9 mouse cellular contexts compared by ENCODE assay signal in the genomic region with DNA sequence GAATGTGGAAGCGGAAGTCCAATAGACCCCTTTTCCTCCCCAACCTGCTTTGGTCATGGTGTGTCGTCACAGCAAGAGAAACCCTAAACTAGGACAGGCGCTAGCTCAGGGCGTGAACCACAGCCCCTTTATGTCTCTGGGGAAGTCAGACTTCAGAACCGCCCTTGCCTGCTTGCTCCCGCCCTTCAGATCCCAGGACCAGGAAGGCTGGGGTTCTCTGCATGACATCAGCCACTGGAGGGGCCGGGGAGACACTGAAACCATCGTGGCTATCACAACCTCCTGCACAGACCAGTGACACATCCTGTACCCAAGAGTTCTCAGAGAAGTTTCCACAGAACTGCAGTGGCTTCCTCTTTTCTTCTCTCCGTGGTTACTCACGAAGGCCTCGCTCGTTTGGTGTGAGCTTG. TPM values are rescaled to one million over a fixed set of nuclear protein-coding genes. Genes with fewer than 3 reads are reported as not detected.
DNase-seq lines count a peak whose midpoint lies in the region; ATAC-seq and TF ChIP-seq lines count a peak whose summit lies in the region.
"Had no signal": no experiment of that assay in that cellular context is flagged by ENCODE, and none has a peak within 500 bp of the region (broad histone marks: within the 10 kb centered on the region; RNA-seq: fewer than 3 reads in every experiment).

No protein-coding gene starts in this region.

- peak; percentile 28 for DNase-seq in kidney, adult 11 months
- no peak for DNase-seq in kidney, postnatal 14 days
- DNase-seq in heart, postnatal 0 days (ENCODE audit: low spot score), result no peak
- peak; percentile 82 for DNase-seq in lung, postnatal 36 days
- DNase-seq in thymus, adult 2 months, result peak; percentile 59
- DNase-seq in left cerebral cortex, postnatal 25 days (ENCODE audit: low spot score in 2 of 2), result no peak
- DNase-seq in cerebellum, adult 11 months, result no peak
- DNase-seq in cerebellum, postnatal 10 days, result no peak

- no peaks in the 10 kb centered on the region for H3K4me1 ChIP-seq in heart, postnatal 0 days (ENCODE audit: control insufficient read depth, insufficient read depth)
- H3K4me1 ChIP-seq in thymus, adult 2 months (replicated peaks; ENCODE audit: control insufficient read depth, insufficient read depth, low read length), result peaks cover 24% of the 10 kb centered on the region
- H3K4me1 ChIP-seq: hindbrain, embryonic 12.5 days had no signal

- 0 out of 2 replicates have a peak, but pooled peaks have one; percentile 26 for TF ChIP-seq POLR2A in thymus, adult 2 months (IDR thresholded peaks at IDR 0.05; ENCODE audit: control insufficient read depth, extremely low read depth, insufficient read depth, low read length, poor library complexity)

- H3K9ac ChIP-seq in heart, postnatal 0 days (replicated peaks; ENCODE audit: low read depth, low read length), result no peak overlapping the region
- H3K9ac ChIP-seq: hindbrain, embryonic 12.5 days had no signal

- no peak for TF ChIP-seq CTCF in heart, postnatal 0 days (IDR thresholded peaks at IDR 0.05; ENCODE audit: low read depth)
- no peak for TF ChIP-seq CTCF in thymus, adult 2 months (IDR thresholded peaks at IDR 0.05; ENCODE audit: borderline replicate concordance, control insufficient read depth, extremely low read depth, insufficient read depth, low read length, poor library complexity)

- H3K27me3 ChIP-seq in heart, postnatal 0 days (ENCODE audit: control insufficient read depth, insufficient read depth, low read length), result no peaks in the 10 kb centered on the region
- no peaks in the 10 kb centered on the region for H3K27me3 ChIP-seq in thymus, adult 2 months (ENCODE audit: control insufficient read depth, insufficient read depth, low read length)
- H3K27me3 ChIP-seq: hindbrain, embryonic 12.5 days had no signal

- 0 out of 2 replicates have a peak, but pooled peaks have one; percentile 24 for ATAC-seq in heart, postnatal 0 days (ENCODE audit: insufficient read depth, low read depth)

- H3K27ac ChIP-seq in heart, postnatal 0 days (ENCODE audit: low read depth), result peak overlapping the region; percentile 32; the same call in 1 of the 2 replicates
- peak overlapping the region; percentile 84 for H3K27ac ChIP-seq in thymus, adult 2 months (ENCODE audit: control insufficient read depth, insufficient read depth, low read length)
- H3K27ac ChIP-seq: hindbrain, embryonic 12.5 days had no signal

- no peaks in the 10 kb centered on the region for H3K9me3 ChIP-seq in heart, postnatal 0 days (replicated peaks; ENCODE audit: control insufficient read depth, low read length)
- H3K9me3 ChIP-seq: hindbrain, embryonic 12.5 days had no signal

- no peaks in the 10 kb centered on the region for H3K36me3 ChIP-seq in heart, postnatal 0 days (replicated peaks; ENCODE audit: control insufficient read depth, insufficient read depth, low read length)
- no peaks in the 10 kb centered on the region for H3K36me3 ChIP-seq in thymus, adult 2 months (ENCODE audit: control insufficient read depth, insufficient read depth, low read length)
- H3K36me3 ChIP-seq: hindbrain, embryonic 12.5 days had no signal

- no peak overlapping the region for H3K4me3 ChIP-seq in heart, postnatal 0 days (ENCODE audit: low read depth, low read length)
- peak overlapping the region; percentile 4; the same call in 1 of the 2 replicates for H3K4me3 ChIP-seq in thymus, adult 2 months (ENCODE audit: control insufficient read depth, insufficient read depth, low read length)
- H3K4me3 ChIP-seq: hindbrain, embryonic 12.5 days had no signal

- intact Hi-C loops in left cerebral cortex, postnatal 25 days (cut with DNase I), result no loop called here

- no peak overlapping the region for H3K4me2 ChIP-seq in heart, postnatal 0 days (ENCODE audit: low read depth, low read length)
- H3K4me2 ChIP-seq: hindbrain, embryonic 12.5 days had no signal

- 68% methylated on average over 12 of the region's 12 CpGs for WGBS in heart, postnatal 0 days
- WGBS in thymus, adult 2 months, result 6% methylated on average over 12 of the region's 12 CpGs

- no peak for TF ChIP-seq EP300 in heart, postnatal 0 days (IDR thresholded peaks at IDR 0.05; ENCODE audit: low read depth)

RNA-seq across cellular contexts. Expression of a gene that starts 16.2 kb away (rescaled TPM):
- total RNA-seq in heart, postnatal 0 days (2014; rRNA removed; ENCODE audit: low replicate concordance), result 16.4 and 16.8 TPM in 2 replicates
- polyA plus RNA-seq in heart, postnatal 0 days (2015; fragmentation: Nextera tagmentation; extraction: Ambion mirVana), result 19.1 and 21.8 TPM in 2 replicates
- polyA plus RNA-seq in thymus, adult 2 months (2012; rRNA removed), result 94.3 and 107 TPM in 2 replicates
- total RNA-seq in left cerebral cortex, postnatal 25 days (2021), result 1 to 10 TPM; 8.2 to 9.1 TPM

RNA-seq across cellular contexts. Expression of a gene that starts 34.9 kb away (rescaled TPM):
- 28.2 and 36.9 TPM in 2 replicates for total RNA-seq in heart, postnatal 0 days (2014; rRNA removed; ENCODE audit: low replicate concordance)
- 23.6 and 23.9 TPM in 2 replicates for polyA plus RNA-seq in heart, postnatal 0 days (2015; fragmentation: Nextera tagmentation; extraction: Ambion mirVana)
- polyA plus RNA-seq in thymus, adult 2 months (2012; rRNA removed), result 43.4 and 45.7 TPM in 2 replicates
- total RNA-seq in left cerebral cortex, postnatal 25 days (2021), result 100 to 1,000 TPM; 169 to 181 TPM

RNA-seq across cellular contexts. Expression of a gene that starts 56.8 kb away (rescaled TPM):
- total RNA-seq in heart, postnatal 0 days (2014; rRNA removed; ENCODE audit: low replicate concordance), result 46.5 and 51.0 TPM in 2 replicates
- polyA plus RNA-seq in heart, postnatal 0 days (2015; fragmentation: Nextera tagmentation; extraction: Ambion mirVana), result 75.5 and 78.5 TPM in 2 replicates
- 9.3 and 11.4 TPM in 2 replicates for polyA plus RNA-seq in thymus, adult 2 months (2012; rRNA removed)
- total RNA-seq in left cerebral cortex, postnatal 25 days (2021), result 10 to 100 TPM; 48.9 to 52.9 TPM

RNA-seq across cellular contexts. Expression of a gene that starts 58.7 kb away (rescaled TPM):
- 11.4 and 12.1 TPM in 2 replicates for total RNA-seq in heart, postnatal 0 days (2014; rRNA removed; ENCODE audit: low replicate concordance)
- 7.2 and 8.8 TPM in 2 replicates for polyA plus RNA-seq in heart, postnatal 0 days (2015; fragmentation: Nextera tagmentation; extraction: Ambion mirVana)
- polyA plus RNA-seq in thymus, adult 2 months (2012; rRNA removed), result 19.4 and 22.7 TPM in 2 replicates
- 10 to 100 TPM; 21.7 to 22.2 TPM for total RNA-seq in left cerebral cortex, postnatal 25 days (2021)

Comparison
In these comparisons a context has a peak if more than half of its experiments do, and no peak if none do; other contexts are left out.
1. DNase-seq: peak in kidney, adult 11 months (single experiment), lung, postnatal 36 days (single experiment) and thymus, adult 2 months (single experiment); none in kidney, postnatal 14 days (single experiment), heart, postnatal 0 days (single experiment), left cerebral cortex, postnatal 25 days (0 of 2), cerebellum, adult 11 months (single experiment) and cerebellum, postnatal 10 days (0 of 2).